ENCODE assay signal across 11 mouse cellular contexts in genomic region chr15:79165140-79165539, GRCm38 (mm10). TPM values are rescaled to one million over a fixed set of nuclear protein-coding genes. Genes with fewer than 3 reads are reported as not detected.
A peak's percentile ranks its signal among the peaks of the same experiment; 100 is the strongest.
DNase-seq lines count a peak whose midpoint lies in the region; ATAC-seq and TF ChIP-seq lines count a peak whose summit lies in the region.
"Had no signal": no experiment of that assay in that cellular context is flagged by ENCODE, and none has a peak within 500 bp of the region (broad histone marks: within the 10 kb centered on the region; RNA-seq: fewer than 3 reads in every experiment).

Sox10 (minus strand) TSS chr15:79165240.

- WGBS in hindbrain, embryonic 12.5 days, result 47% methylated on average over 5 of the region's 5 CpGs
- WGBS in limb, embryonic 10.5 days, result 41% methylated on average over 5 of the region's 5 CpGs

- H3K36me3 ChIP-seq in E14TG2a.4 (ENCODE audit: insufficient read depth, low read length), result no peaks in the 10 kb centered on the region
- no peaks in the 10 kb centered on the region for H3K36me3 ChIP-seq in hindbrain, embryonic 12.5 days
- H3K36me3 ChIP-seq in limb, embryonic 10.5 days, result no peaks in the 10 kb centered on the region
- H3K36me3 ChIP-seq: liver, embryonic 15.5 days had no signal

- peaks cover 91% of the 10 kb centered on the region for H3K27me3 ChIP-seq in E14TG2a.4 (ENCODE audit: insufficient read depth, low read length)
- H3K27me3 ChIP-seq in hindbrain, embryonic 12.5 days, result peaks cover 65% of the 10 kb centered on the region
- H3K27me3 ChIP-seq in limb, embryonic 10.5 days (ENCODE audit: low read depth, poor library complexity, severe bottlenecking), result peaks cover 70% of the 10 kb centered on the region

- peak within 1 kb of the TSS; percentile 44 for H3K9ac ChIP-seq in hindbrain, embryonic 12.5 days
- H3K9ac ChIP-seq: liver, embryonic 15.5 days had no signal

- H3K4me2 ChIP-seq in hindbrain, embryonic 12.5 days (replicated peaks), result peak within 1 kb of the TSS; percentile 31

- H3K27ac ChIP-seq in gastrocnemius, adult 2 months, result 0 out of 2 replicates have a peak within 1 kb of the TSS, but pooled peaks have one; percentile 31
- H3K27ac ChIP-seq in hindbrain, embryonic 12.5 days, result peak within 1 kb of the TSS; percentile 76
- H3K27ac ChIP-seq in limb, embryonic 10.5 days, result peak within 1 kb of the TSS; percentile 21
- H3K27ac ChIP-seq: liver, embryonic 15.5 days had no signal

- no peak for DNase-seq in gastrocnemius, adult 2 months
- DNase-seq in gastrocnemius, adult 18-20 months (ENCODE audit: low spot score), result no peak
- DNase-seq in limb, embryonic 10.5 days (ENCODE audit: low spot score), result no peak
- no peak for DNase-seq in spleen, adult 12 weeks (ENCODE audit: low spot score)
- DNase-seq in embryo, embryonic 11 days, result no peak
- no peak for DNase-seq in urinary bladder, postnatal 10 days (ENCODE audit: low spot score)
- DNase-seq: cerebellum, adult 18-20 months had no signal

- intact Hi-C loops in gastrocnemius, adult 2 months (cut with DNase I), result no loop called here

- peaks cover 60% of the 10 kb centered on the region for H3K4me1 ChIP-seq in E14TG2a.4 (replicated peaks; ENCODE audit: low read depth, low read length)
- peaks cover 34% of the 10 kb centered on the region for H3K4me1 ChIP-seq in hindbrain, embryonic 12.5 days
- peaks cover 47% of the 10 kb centered on the region for H3K4me1 ChIP-seq in limb, embryonic 10.5 days

- no peak for TF ChIP-seq CTCF in gastrocnemius, adult 2 months (IDR thresholded peaks at IDR 0.05)
- no peak for TF ChIP-seq CTCF in E14TG2a.4 (conservative IDR thresholded peaks at IDR 0.05; ENCODE audit: low read length)

- no peak for ATAC-seq in hindbrain, embryonic 12.5 days (ENCODE audit: low FRiP score)
- ATAC-seq: activated CD4-positive, CD25-positive, alpha-beta regulatory T cell, adult 4 months had no signal

- H3K4me3 ChIP-seq in gastrocnemius, adult 2 months, result peak within 1 kb of the TSS; percentile 51
- H3K4me3 ChIP-seq in E14TG2a.4 (replicated peaks; ENCODE audit: low read length), result peak within 1 kb of the TSS; percentile 73
- peak within 1 kb of the TSS; percentile 32 for H3K4me3 ChIP-seq in hindbrain, embryonic 12.5 days
- H3K4me3 ChIP-seq in limb, embryonic 10.5 days, result peak within 1 kb of the TSS; percentile 36
- H3K4me3 ChIP-seq: liver, embryonic 15.5 days had no signal

- 0 out of 2 replicates have a peak, but pooled peaks cover 4% of the 10 kb centered on the region for H3K9me3 ChIP-seq in E14TG2a.4 (ENCODE audit: low read length)
- no peaks in the 10 kb centered on the region for H3K9me3 ChIP-seq in hindbrain, embryonic 12.5 days (replicated peaks)
- no peaks in the 10 kb centered on the region for H3K9me3 ChIP-seq in limb, embryonic 10.5 days (replicated peaks)
- H3K9me3 ChIP-seq: liver, embryonic 15.5 days had no signal

RNA-seq across cellular contexts. Expression of gene Sox10, which starts in this region (rescaled TPM):
- total RNA-seq in gastrocnemius, adult 2 months (2021), result under 1 TPM; 0.71 to 0.81 TPM
- total RNA-seq in gastrocnemius, adult 18-20 months (2021), result 1 to 10 TPM; 1.0 to 1.3 TPM
- polyA plus RNA-seq in hindbrain, embryonic 12.5 days (2016; fragmentation: Nextera tagmentation; extraction: Ambion mirVana), result 12.4 and 19.5 TPM in 2 replicates
- polyA plus RNA-seq in limb, embryonic 10.5 days (2016; fragmentation: Nextera tagmentation; extraction: Ambion mirVana), result 0.75 and 1.8 TPM in 2 replicates
- polyA plus RNA-seq: activated CD4-positive, CD25-positive, alpha-beta regulatory T cell, adult 4 months had no signal

Comparison
In these comparisons a context has a peak if more than half of its experiments do, and no peak if none do; other contexts are left out.
1. H3K27ac ChIP-seq: peak in every context shown above with its lines; median percentile 76 in hindbrain, embryonic 12.5 days; 31 in gastrocnemius, adult 2 months; 21 in limb, embryonic 10.5 days.